Mouse (Mus musculus) frontal cortex, postnatal 36 days (tissue): ENCODE results near the gene Spint3.
A peak's percentile ranks its signal among the peaks of the same experiment; 100 is the strongest.

Source experiments
- DNase-seq, 2 experiments: peaks; one replicate each; pipeline ENCODE4 v3.0.0; 2022; ENCODE audit warnings: low spot score in 2 of 2

The Spint3 gene

DNA sequence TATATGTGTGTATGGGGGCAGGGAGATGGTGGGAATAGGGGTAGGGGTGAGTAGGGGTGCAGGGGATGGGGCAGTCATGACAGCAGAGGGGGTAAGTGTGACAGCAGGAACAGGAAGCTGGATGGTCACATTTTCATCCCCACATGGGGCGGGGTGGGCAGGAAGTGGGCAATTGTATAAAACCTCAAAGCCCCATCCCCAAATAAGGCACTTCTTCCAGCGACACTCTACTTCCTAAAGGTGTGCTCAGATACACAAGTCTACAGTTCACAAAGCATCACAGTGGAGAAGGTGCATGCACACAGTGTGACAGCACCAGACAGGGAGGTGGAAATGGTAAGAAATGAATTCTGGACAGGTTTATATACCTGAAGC is 22.4 kb downstream of the Spint3 start:
- no peak for DNase-seq

GRCm38 (mm10) chr2:164549963-164550894 is 23.0 kb downstream of the Spint3 start:
- peak in 1 of 2 experiments; percentile 66 for DNase-seq

DNA sequence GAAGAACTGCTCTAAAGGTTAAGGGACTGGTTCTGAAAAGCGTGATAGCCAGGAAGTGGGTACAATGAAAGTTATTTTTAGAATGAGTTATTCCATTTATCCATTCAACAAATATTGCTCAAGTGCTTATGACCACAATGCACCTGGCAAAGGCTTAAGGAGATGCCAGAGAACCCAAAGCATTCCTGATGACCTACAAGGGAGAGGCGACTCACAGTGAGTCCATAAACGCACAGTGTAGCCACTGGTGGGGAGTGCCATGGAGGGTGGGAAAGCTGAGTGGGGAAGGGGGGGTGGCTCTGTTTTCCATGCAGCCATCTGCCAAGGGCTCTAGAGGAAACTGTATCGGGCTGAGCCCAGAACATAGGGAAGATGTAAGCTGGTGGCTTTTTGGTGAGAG is 23.9 kb downstream of the Spint3 start:
- DNase-seq: no peak

DNA sequence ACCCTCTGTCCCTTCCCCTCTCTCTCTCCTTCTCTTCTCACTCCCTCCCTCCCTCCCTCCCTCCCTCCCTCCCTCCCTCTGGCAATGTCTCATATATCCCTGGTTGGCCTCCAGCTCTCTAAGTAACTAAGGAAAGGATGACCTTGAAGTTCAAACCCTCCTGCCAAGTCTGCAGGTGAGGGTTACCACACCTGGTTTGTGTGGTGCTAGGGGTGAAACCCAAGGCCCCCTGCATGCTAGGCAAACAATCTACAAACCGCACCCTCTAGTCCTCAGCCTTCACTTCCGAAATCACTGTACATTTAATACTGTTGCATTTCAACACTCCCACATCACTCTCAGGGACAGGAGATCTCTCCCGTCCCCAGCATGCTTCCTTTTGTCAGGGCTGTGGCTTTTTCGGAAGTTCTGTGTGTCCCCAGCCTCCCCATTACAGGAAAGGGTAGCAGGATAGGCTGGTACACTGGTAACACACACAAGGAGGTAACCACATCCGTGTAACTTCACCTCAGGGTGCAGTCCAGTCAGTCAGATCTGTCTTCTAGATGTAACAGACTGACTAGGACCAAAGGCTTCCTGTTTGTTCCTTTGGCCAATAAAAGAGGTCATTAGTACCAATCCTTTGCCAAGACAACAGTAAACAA is 28.7 kb downstream of the Spint3 start:
- no peak for DNase-seq

DNA sequence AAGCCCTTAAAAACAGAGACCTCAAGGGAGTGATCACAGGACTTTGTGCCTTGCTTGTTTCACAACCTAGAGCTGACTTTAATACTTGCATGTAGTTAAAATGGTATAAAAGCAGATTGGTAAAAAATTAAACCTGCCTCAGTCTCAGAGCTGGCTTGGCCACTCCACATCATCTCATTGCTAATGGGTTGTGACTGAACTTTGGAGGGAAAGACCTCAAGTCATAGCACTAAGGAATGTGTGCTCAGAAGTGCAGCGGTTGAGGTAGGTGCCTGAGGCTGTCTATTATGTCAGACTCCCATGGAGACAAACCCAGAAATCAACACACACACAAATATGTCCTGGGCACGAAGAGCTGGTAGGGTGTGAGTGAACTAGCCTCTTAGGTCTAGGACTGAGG is 29.5 kb downstream of the Spint3 start:
- DNase-seq: no peak

DNA sequence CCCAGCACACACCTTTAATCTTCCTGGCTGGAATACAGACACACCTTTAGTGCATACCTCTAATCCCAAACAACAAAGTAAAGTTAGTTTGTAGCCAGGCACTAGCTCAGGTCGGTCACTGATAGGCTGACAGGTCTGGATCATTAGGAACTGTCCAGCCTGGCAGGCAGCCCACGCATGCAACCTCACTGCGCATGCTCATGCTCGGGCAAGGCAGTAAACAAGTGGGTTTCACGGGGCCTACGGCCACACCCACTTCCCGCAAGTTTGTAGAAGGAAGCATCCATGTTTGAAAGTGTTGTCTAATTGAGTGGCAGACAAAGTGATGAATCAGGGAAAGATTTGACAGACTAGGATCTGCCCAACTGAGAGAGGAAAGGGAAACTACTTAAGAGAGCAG is 30.7 kb downstream of the Spint3 start:
- no peak for DNase-seq

DNA sequence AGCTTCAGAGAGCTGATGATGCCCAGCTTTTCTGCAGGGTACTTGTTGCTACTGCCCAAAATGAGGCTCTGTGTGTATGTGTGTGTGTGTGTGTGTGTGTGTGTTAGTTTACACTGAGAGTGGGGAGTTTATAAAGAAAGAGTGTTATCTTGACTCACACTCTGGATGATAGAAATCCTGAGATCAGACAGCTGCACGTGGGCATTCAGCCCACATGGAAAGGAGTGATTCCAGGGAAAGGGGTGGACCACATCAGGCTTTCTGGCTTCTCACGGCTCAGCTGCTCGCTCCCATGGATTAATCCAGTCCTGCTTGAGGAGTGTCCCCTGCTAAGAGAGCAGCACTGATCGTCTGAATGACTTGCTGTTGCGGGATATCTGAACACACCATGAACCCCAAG is 31.1 kb downstream of the Spint3 start:
- DNase-seq: peak; percentile 68 to 85

GRCm38 (mm10) chr2:164540652-164541427 is 32.4 kb downstream of the Spint3 start:
- no peak for DNase-seq

DNA sequence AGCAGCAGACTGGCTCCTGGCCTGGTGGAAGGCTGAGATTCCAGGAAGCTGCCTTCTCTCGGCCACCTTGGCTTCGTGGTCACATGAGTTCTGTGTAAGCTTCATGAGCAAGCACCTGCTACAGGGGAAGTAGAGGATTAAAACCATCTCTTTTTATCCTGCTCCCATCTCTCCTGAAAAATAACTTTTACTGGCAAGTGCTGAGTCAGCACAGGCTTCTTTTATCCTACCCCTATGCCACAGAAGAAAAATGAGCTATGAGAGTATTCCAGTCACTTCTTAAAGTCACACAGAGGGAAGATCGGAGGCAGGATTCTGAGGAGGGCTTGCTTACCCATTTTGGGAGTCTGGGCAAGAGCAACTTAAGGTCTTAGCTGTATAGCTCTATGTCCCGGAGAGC is 36.3 kb downstream of the Spint3 start:
- no peak for DNase-seq

DNA sequence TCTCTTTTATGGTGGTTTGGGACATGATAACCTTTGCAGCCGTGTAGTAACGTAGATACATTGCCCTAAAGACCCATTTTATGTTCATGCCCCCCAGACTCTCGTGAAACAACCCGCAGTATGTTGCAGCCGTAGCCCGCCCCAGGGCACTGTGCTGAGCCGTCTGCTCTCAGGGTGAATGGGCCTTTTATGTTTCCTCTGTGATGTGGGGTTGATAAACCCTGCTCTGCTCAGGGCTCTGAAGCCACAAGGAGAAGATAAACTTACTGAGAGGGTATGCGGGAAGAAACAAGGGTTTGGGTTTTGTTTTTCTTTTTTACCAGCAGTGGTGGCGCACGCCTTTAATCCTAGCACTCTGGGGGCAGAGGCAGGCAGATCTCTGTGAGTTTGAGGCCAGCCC is 38.9 kb downstream of the Spint3 start:
- DNase-seq: no peak

DNA sequence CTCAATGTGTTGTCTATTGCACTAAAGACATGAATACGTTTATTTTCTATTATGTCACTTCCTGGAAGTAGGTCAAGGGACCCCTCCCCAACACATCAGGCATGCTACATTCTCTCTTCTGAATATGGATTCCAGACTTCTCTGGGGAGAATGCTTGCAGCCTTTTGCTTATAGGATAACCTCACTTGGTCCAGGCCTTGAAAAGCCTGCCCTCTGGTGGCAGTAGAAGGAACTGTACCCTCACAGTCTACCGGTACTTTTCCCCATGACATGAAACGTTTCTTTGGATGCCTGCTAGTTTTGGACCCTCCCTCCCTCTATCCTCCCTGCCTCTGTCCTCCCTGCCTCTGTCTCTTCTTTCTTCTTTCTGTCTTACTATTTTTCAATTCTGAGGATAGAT is 42.1 kb downstream of the Spint3 start:
- DNase-seq: peak; percentile 76 to 84

DNA sequence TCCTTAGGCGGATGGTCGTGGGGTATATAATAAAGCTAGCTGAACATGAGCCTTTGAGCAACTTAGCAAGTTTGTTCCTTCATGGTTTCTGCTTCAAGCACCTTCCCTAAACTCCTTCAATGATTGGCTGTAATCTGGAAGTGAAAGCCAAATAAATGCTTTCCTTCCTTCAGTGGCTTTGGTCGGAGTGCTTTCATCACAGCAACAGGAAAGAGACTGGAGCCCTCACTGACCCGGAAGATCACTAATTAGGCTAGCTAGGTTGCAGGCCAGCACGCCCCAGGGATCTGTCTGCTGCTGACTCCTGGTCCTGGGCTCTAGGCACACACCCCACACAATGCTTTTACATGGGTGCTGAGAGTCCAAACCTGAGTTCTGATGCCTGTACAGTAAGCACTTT is 44.7 kb downstream of the Spint3 start:
- DNase-seq: no peak

- no peak for DNase-seq
These were observed 49.9 kb downstream of the Spint3 start for GRCm38 (mm10) chr2:164523301-164523773.

DNA sequence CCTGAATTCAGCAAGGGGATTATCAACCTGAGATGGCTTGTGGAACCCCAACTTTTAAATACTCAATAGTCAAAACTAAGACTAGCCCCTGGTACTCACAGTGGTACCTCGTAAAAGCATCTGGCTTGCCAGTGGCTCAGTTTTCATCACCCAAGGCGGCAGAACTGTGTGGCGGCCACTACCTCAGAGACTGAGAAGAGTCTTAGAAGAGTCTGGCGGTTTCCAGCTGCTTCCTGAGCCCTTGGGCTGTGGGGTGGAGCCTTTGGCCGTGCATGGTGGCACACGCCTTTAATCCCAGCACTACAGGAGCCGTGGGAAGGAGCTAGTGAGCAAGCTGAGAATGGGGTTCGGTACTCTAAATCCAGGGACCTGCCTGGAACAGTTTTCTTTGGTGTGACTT is 51.0 kb downstream of the Spint3 start:
- DNase-seq: no peak

DNA sequence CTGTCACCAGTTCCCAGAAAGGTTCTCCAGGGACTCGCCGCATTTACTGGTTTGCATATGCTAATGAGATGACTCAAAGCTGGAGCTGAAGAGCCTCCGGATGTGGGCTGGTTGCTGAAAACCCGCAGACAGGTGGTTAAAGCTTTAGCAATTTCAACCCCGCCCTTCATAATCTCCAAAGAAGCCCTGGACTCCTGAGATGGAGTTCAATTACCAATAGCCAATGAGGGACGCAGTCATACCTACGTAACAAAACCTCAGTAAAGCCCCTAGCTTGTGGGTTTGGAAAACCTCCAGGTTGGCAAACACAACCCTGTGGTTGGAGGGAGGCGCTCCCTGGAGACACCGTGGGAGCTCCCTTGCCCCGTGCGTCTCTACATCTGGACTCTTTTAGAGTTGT is 51.4 kb downstream of the Spint3 start:
- peak; percentile 21 to 37 for DNase-seq

GRCm38 (mm10) chr2:164520782-164521181 is 52.5 kb downstream of the Spint3 start:
- no peak for DNase-seq
